Mouse (Mus musculus): ENCODE results near the gene Gm21170.
"Not testable (repeated sequence)": the region's sequence is repeated elsewhere in the genome, so short reads cannot be mapped to it uniquely, and the experiment has no call there.

The Gm21170 gene

GRCm38 (mm10) chrY:47690998-47691397 is at the start of gene Gm21170:
TSS of gene Gm21170 (minus strand) at chrY:47691098.
- not testable (repeated sequence) for DNase-seq (ENCODE audit: low read depth, low spot score)

Data from retina, adult 2 months (tissue).